Mouse (Mus musculus) forebrain, embryonic 15.5 days (tissue): ENCODE results near the gene Mrpl14. TPM values are rescaled to one million over a fixed set of nuclear protein-coding genes. Genes with fewer than 3 reads are reported as not detected.

Experiments used
- ATAC-seq: fragments of 200-750 bp; cut with Nextera tagmentation; replicated peaks from 2 replicates; pipeline ENCODE4 v1.8.0; 2017; ENCODE audit warnings: mild to moderate bottlenecking, moderate TSS enrichment, moderate library complexity
- H3K27ac ChIP-seq: fragments of 300-500 bp; sonication (generic); replicated peaks from 2 replicates; pipeline ENCODE4 v1.5.1; 2015; ENCODE audit warnings: mild to moderate bottlenecking, inconsistent platforms
- H3K27me3 ChIP-seq: fragments of 300-500 bp; sonication (generic); 2 replicates; pipeline ENCODE4 v1.6.1; 2015; ENCODE audit warnings: inconsistent platforms
- H3K36me3 ChIP-seq: fragments of 300-500 bp; sonication (generic); 2 replicates; pipeline ENCODE4 v1.6.1; 2015; ENCODE audit warnings: mild to moderate bottlenecking, inconsistent platforms
- H3K4me1 ChIP-seq: fragments of 300-500 bp; sonication (generic); 2 replicates; pipeline ENCODE4 v1.6.1; 2015; ENCODE audit warnings: inconsistent platforms
- H3K4me2 ChIP-seq: fragments of 300-500 bp; sonication (generic); replicated peaks from 2 replicates; pipeline ENCODE4 v1.6.1; 2015; ENCODE audit warnings: mild to moderate bottlenecking, inconsistent platforms
- H3K4me3 ChIP-seq: fragments of 300-500 bp; sonication (generic); 2 replicates; pipeline ENCODE4 v1.5.1; 2015; ENCODE audit warnings: mild to moderate bottlenecking, inconsistent platforms
- H3K9ac ChIP-seq: fragments of 300-500 bp; sonication (generic); replicated peaks from 2 replicates; pipeline ENCODE4 v1.6.1; 2015; ENCODE audit warnings: mild to moderate bottlenecking, inconsistent platforms
- H3K9me3 ChIP-seq: fragments of 300-500 bp; sonication (generic); 2 replicates; pipeline ENCODE4 v1.6.1; 2016; ENCODE audit warnings: inconsistent platforms
- WGBS: fragments of 180-500 bp; shearing (Covaris S2); methylation state at CpG from one replicate; pipeline ENCODE4 v1.1.7; 2015; ENCODE audit warnings: mixed read lengths; 5-methylcytosine and 5-hydroxymethylcytosine counted together
- polyA plus RNA-seq: library from polyadenylated mRNA; unstranded; fragments of >200 nt; fragmentation: Nextera tagmentation; extraction: Ambion mirVana; gene quantifications from 2 replicates; pipeline ENCODE4 v1.2.1, GENCODE M21; 2015

Mrpl14 gene
- polyA plus RNA-seq, 1 experiment from 2014 or later, result 122 TPM

GRCm38 (mm10) chr17:45667986-45668385 is 18.1 kb upstream of the Mrpl14 start:
- ATAC-seq, result no peak
- Histone ChIP-seq H3K36me3 (peaks cover 82% of the 10 kb centered on the region), H3K4me3 (no peak overlapping the region), H3K27me3 (no peaks in the 10 kb centered on the region), H3K27ac (no peak overlapping the region), H3K4me2 (no peak overlapping the region), H3K4me1 (peaks cover 3% of the 10 kb centered on the region), H3K9me3 (no peaks in the 10 kb centered on the region), H3K9ac (no peak overlapping the region)
- WGBS, result 86% methylated on average over 10 of the region's 10 CpGs

- H3K9me3 ChIP-seq, result no peaks in the 10 kb centered on the region
- ATAC-seq, result no peak
- no peaks in the 10 kb centered on the region for H3K4me1 ChIP-seq
- no peak overlapping the region for H3K9ac ChIP-seq
- H3K36me3 ChIP-seq, result peaks cover 88% of the 10 kb centered on the region
- WGBS, result 94% methylated on average over 1 of the region's 1 CpGs
- H3K4me2 ChIP-seq, result no peak overlapping the region
- no peak overlapping the region for H3K4me3 ChIP-seq
- H3K27me3 ChIP-seq, result no peaks in the 10 kb centered on the region
- no peak overlapping the region for H3K27ac ChIP-seq
Measured at GRCm38 (mm10) chr17:45671821-45672220, 14.3 kb upstream of the Mrpl14 start.

DNA sequence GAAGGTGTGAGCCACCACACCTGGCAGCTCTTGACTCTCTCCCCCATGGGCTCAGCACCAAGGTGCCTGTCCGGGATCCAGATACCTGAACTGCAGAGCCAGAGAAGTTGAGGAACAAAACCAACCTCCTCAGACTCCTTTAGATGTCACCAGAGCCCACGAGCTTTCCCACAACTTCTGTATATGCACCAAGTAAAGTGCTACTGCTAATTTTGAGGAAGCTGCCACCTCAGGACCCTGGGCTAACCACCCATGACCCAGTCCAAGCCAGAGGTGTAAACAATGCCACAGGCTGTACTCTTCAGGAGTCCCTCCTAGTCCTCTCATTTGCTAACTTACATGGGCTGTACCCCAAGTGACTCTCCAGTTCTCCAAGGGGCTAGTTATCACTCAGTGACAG is 13.5 kb upstream of the Mrpl14 start:
- Histone ChIP-seq H3K27me3 (no peaks in the 10 kb centered on the region), H3K4me1 (no peaks in the 10 kb centered on the region), H3K9ac (no peak overlapping the region), H3K4me3 (no peak overlapping the region), H3K9me3 (no peaks in the 10 kb centered on the region), H3K4me2 (no peak overlapping the region), H3K36me3 (peaks cover 87% of the 10 kb centered on the region), H3K27ac (no peak overlapping the region)
- ATAC-seq, result no peak
- 96% methylated on average over 2 of the region's 2 CpGs for WGBS

DNA sequence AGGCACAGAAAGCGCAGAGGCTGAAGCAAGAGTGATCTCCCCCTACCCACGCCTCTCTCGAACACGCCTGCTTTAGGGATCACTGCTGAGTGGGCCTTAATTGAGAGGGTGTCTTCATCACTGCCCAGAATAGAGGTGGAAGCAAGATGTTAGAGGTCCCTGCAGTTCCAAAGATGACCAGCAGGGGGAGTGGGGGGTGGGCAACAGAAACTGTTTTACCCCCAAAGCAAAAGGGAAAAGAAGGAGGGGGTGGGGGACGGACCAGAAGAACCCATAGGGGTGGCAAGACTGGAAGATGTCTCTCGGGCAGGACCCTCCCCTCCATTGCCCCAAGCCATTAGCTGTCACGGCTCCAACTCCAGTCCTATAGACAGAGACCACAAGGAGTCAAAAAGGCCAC is 8.0 kb upstream of the Mrpl14 start:
- peaks cover 9% of the 10 kb centered on the region for H3K4me1 ChIP-seq
- WGBS, result 41% methylated on average over 7 of the region's 7 CpGs
- peaks cover 48% of the 10 kb centered on the region for H3K36me3 ChIP-seq
- no peak overlapping the region for H3K4me2 ChIP-seq
- ATAC-seq, result no peak
- H3K9ac ChIP-seq, result no peak overlapping the region
- H3K27me3 ChIP-seq, result no peaks in the 10 kb centered on the region
- H3K27ac ChIP-seq, result no peak overlapping the region
- H3K9me3 ChIP-seq, result no peaks in the 10 kb centered on the region
- no peak overlapping the region for H3K4me3 ChIP-seq

DNA sequence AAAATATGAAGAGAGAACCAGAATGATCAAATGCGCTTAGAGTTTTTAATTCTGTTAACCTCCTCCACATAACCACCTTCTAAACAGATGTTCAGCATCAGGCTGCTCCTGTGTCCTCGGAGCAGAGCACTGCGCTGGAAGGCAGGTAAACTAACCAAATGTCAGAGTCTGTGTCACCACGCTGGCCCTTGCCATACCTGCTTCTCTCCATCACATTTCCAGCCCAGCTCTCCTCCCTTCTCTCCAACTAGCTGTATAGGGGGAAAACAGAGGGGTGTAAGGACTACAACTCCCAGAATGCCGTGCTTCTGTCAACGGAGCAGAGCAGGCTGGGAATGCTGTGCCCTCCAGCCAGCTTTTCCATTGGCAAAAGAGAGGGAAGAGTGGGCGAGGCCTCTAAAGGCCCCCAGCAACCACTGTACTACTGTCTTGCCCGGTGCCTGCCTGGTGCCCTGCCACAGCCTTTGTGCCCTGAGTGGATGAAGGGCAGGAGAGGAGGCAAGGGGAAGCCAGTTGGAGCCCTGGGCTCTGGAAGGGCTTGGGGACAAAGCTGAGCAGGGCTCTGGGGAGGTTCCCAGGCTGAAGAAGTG is 5.6 kb upstream of the Mrpl14 start:
- H3K36me3 ChIP-seq, result peaks cover 28% of the 10 kb centered on the region
- H3K9ac ChIP-seq, result peak overlapping the region; percentile 35
- H3K27me3 ChIP-seq, result no peaks in the 10 kb centered on the region
- peak overlapping the region; percentile 26 for H3K4me3 ChIP-seq
- no peaks in the 10 kb centered on the region for H3K9me3 ChIP-seq
- WGBS, result 47% methylated on average over 8 of the region's 8 CpGs
- peak overlapping the region; percentile 88 for H3K27ac ChIP-seq
- peaks cover 26% of the 10 kb centered on the region for H3K4me1 ChIP-seq
- H3K4me2 ChIP-seq, result peak overlapping the region; percentile 43
- peak; percentile 84 for ATAC-seq

- Histone ChIP-seq H3K36me3 (peaks cover 18% of the 10 kb centered on the region), H3K9me3 (no peaks in the 10 kb centered on the region), H3K4me3 (no peak overlapping the region), H3K27me3 (no peaks in the 10 kb centered on the region), H3K9ac (no peak overlapping the region), H3K4me1 (peaks cover 26% of the 10 kb centered on the region), H3K27ac (no peak overlapping the region), H3K4me2 (no peak overlapping the region)
- 97% methylated on average over 1 of the region's 1 CpGs for WGBS
- ATAC-seq, result no peak
Measured at GRCm38 (mm10) chr17:45681588-45681987, 4.5 kb upstream of the Mrpl14 start.

DNA sequence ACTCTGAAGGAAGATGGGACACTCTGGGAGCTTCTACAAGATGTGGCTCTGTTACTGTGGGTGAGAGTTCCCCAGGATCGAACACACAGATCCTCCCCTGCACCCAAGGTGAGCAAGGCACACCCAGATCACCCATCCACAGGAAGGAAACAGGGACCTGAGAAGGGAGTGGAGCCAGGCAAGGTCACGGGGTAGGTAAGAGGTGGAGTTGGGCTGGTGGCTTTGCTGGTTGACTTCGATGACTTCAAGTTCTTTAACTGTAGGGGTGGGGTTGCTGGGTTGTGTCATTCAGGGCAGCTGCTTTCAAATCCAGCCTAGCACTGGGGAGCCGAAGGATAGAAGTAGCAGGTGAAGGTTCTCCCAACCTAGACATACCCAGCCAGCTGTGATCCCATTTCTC is 3.3 kb upstream of the Mrpl14 start:
- 96% methylated on average over 4 of the region's 4 CpGs for WGBS
- no peak for ATAC-seq
- Histone ChIP-seq H3K4me1 (peaks cover 39% of the 10 kb centered on the region), H3K27ac (no peak overlapping the region), H3K9ac (no peak overlapping the region), H3K4me2 (no peak overlapping the region), H3K27me3 (no peaks in the 10 kb centered on the region), H3K9me3 (no peaks in the 10 kb centered on the region), H3K4me3 (no peak overlapping the region), H3K36me3 (peaks cover 8% of the 10 kb centered on the region; the same call in 1 of the 2 replicates)

- Histone ChIP-seq H3K9ac (peak overlapping the region; percentile 95), H3K4me1 (peaks cover 49% of the 10 kb centered on the region), H3K4me3 (peak overlapping the region; percentile 100), H3K4me2 (peak overlapping the region; percentile 75), H3K27me3 (no peaks in the 10 kb centered on the region), H3K27ac (peak overlapping the region; percentile 93), H3K36me3 (no peaks in the 10 kb centered on the region), H3K9me3 (no peaks in the 10 kb centered on the region)
- 24% methylated on average over 14 of the region's 14 CpGs for whole genome bisulfite sequencing
- ATAC-seq, result no peak; the same call in 1 of the 2 replicates
Measured at GRCm38 (mm10) chr17:45684667-45685131, 1.4 kb upstream of the Mrpl14 start.

GRCm38 (mm10) chr17:45685171-45686092 is 690 bp upstream of the Mrpl14 start:
- peak; percentile 41 for ATAC-seq
- H3K9me3 ChIP-seq, result no peaks in the 10 kb centered on the region
- under 1% methylated on average over 54 of the region's 58 CpGs for WGBS
- peak overlapping the region; percentile 75 for H3K4me2 ChIP-seq
- peak overlapping the region; percentile 95 for H3K9ac ChIP-seq
- H3K4me1 ChIP-seq, result peaks cover 47% of the 10 kb centered on the region
- H3K27me3 ChIP-seq, result no peaks in the 10 kb centered on the region
- peak overlapping the region; percentile 100 for H3K4me3 ChIP-seq
- no peaks in the 10 kb centered on the region for H3K36me3 ChIP-seq
- peak overlapping the region; percentile 93 for H3K27ac ChIP-seq

- peak within 1 kb of the TSS; percentile 93 for H3K27ac ChIP-seq
- WGBS, result 8% methylated on average over 12 of the region's 12 CpGs
- peak within 1 kb of the TSS; percentile 75 for H3K4me2 ChIP-seq
- no peaks in the 10 kb centered on the region for H3K36me3 ChIP-seq
- H3K27me3 ChIP-seq, result no peaks in the 10 kb centered on the region
- H3K9me3 ChIP-seq, result no peaks in the 10 kb centered on the region
- peak within 1 kb of the TSS; percentile 95 for H3K9ac ChIP-seq
- no peak for ATAC-seq
- H3K4me3 ChIP-seq, result peak within 1 kb of the TSS; percentile 100
- peaks cover 40% of the 10 kb centered on the region for H3K4me1 ChIP-seq
Measured at GRCm38 (mm10) chr17:45686716-45687115, 594 bp downstream of the Mrpl14 start, which contains the start of gene Tmem63b. Tmem63b (minus strand) TSS chr17:45686905.

DNA sequence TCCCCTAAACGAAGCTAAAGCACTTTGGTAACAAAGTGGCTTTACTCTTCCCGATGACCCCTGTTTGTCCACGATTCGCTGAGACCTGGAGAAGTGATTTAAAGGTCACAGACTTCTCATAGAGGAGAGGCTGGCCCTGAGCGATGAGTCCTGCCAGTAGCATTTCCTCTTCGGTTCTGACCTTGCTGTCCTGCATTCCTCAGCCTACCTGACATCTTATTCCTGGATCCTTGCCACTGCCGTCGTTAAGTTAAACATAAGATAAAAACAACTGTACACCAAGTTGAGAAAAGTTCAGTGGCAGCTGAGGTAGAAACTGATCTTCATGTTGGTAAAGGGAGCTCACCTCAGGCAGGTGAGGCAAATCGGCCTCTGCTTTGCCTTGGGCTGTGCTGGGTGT is 3.0 kb downstream of the Mrpl14 start:
- Histone ChIP-seq H3K9ac (no peak overlapping the region), H3K4me3 (no peak overlapping the region), H3K4me2 (no peak overlapping the region), H3K9me3 (no peaks in the 10 kb centered on the region), H3K27me3 (no peaks in the 10 kb centered on the region), H3K36me3 (no peaks in the 10 kb centered on the region), H3K27ac (no peak overlapping the region), H3K4me1 (peaks cover 32% of the 10 kb centered on the region)
- WGBS, result 91% methylated on average over 9 of the region's 9 CpGs
- no peak for ATAC-seq

DNA sequence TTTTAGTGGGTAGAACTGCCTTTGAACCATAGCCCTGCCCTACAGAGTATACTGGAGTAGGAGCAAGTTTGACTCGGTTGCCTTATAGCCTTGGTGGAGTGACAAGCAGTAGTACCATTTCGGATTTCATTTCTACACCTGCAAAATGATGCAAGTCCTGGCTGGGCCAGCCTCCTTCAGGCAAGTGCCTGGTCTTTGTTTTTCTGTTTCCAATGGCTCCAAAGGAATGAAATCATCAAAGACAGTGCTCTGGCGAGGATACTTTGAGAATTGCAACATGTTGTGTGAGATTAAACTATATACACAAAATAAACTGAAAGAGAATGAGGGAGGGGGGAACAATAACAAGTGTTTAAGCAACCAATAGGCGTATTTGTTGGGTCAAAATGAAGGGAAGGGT is 3.9 kb downstream of the Mrpl14 start:
- peaks cover 23% of the 10 kb centered on the region for H3K4me1 ChIP-seq
- H3K4me2 ChIP-seq, result no peak overlapping the region
- H3K9me3 ChIP-seq, result no peaks in the 10 kb centered on the region
- WGBS, result 87% methylated on average over 4 of the region's 4 CpGs
- no peak for ATAC-seq
- no peaks in the 10 kb centered on the region for H3K27me3 ChIP-seq
- no peak overlapping the region for H3K4me3 ChIP-seq
- H3K36me3 ChIP-seq, result no peaks in the 10 kb centered on the region
- no peak overlapping the region for H3K9ac ChIP-seq
- no peak overlapping the region for H3K27ac ChIP-seq
